Mouse (Mus musculus) myocyte (in vitro differentiated cells): ENCODE measurements around the gene Rela.

ENCODE experiments used
- E2F4 ChIP-seq: IDR thresholded peaks from one replicate; pipeline ENCODE4 v1.6.1; 2011; ENCODE audit warnings: mild to moderate bottlenecking, control low read depth, moderate library complexity; ENCODE audit not compliant: insufficient read depth
- SRF ChIP-seq: IDR thresholded peaks from one replicate; pipeline ENCODE4 v1.6.1; 2011; ENCODE audit warnings: low read depth; ENCODE audit not compliant: control insufficient read depth, insufficient read length

- no peak for TF ChIP-seq E2F4
- no peak for TF ChIP-seq SRF
Measured at GRCm38 (mm10) chr19:5684985-5685384, 47.7 kb downstream of the Rela start.
